Mouse (Mus musculus) stomach, embryonic 16.5 days (tissue): Measurements from ENCODE around the gene Plekha7. TPM values are rescaled to one million over a fixed set of nuclear protein-coding genes. Genes with fewer than 3 reads are reported as not detected.

Experiments
- ATAC-seq: fragments of 200-750 bp; cut with Nextera tagmentation; 2 replicates; pipeline ENCODE4 v1.8.0; 2017; ENCODE audit warnings: moderate number of reproducible peaks, moderate TSS enrichment; ENCODE audit not compliant: insufficient read depth, low FRiP score
- H3K27ac ChIP-seq: fragments of 300-500 bp; sonication (generic); 2 replicates; pipeline ENCODE4 v1.5.1; 2014; ENCODE audit warnings: low read length
- H3K27me3 ChIP-seq: fragments of 300-500 bp; sonication (generic); 2 replicates; pipeline ENCODE4 v1.6.1; 2014; ENCODE audit warnings: low read length, control low read depth, mixed read lengths; ENCODE audit not compliant: control insufficient read depth, insufficient read depth
- H3K36me3 ChIP-seq: fragments of 300-500 bp; sonication (generic); 2 replicates; pipeline ENCODE4 v1.6.1; 2014; ENCODE audit warnings: low read length; ENCODE audit not compliant: control insufficient read depth, insufficient read depth
- H3K4me1 ChIP-seq: fragments of 300-500 bp; sonication (generic); 2 replicates; pipeline ENCODE4 v1.6.1; 2014; ENCODE audit warnings: low read length, control low read depth, mixed read lengths; ENCODE audit not compliant: control insufficient read depth, insufficient read depth
- H3K4me2 ChIP-seq: fragments of 300-500 bp; sonication (generic); 2 replicates; pipeline ENCODE4 v1.6.1; 2014; ENCODE audit warnings: low read depth, low read length, mixed read lengths
- H3K4me3 ChIP-seq: fragments of 300-500 bp; sonication (generic); replicated peaks from 2 replicates; pipeline ENCODE4 v1.5.1; 2014; ENCODE audit warnings: mild to moderate bottlenecking, low read length
- H3K9ac ChIP-seq: fragments of 300-500 bp; sonication (generic); 2 replicates; pipeline ENCODE4 v1.6.1; 2014; ENCODE audit warnings: low read length
- H3K9me3 ChIP-seq: fragments of 300-500 bp; sonication (generic); replicated peaks from 2 replicates; pipeline ENCODE4 v1.6.1; 2016; ENCODE audit warnings: low read length, control low read depth; ENCODE audit not compliant: control insufficient read depth
- WGBS: fragments of 180-500 bp; shearing (Covaris S2); extraction: QIAGEN DNeasy Blood & Tissue Kit; methylation state at CpG from one replicate; pipeline ENCODE4 v1.1.7; 2014; 5-methylcytosine and 5-hydroxymethylcytosine counted together
- polyA plus RNA-seq: library from polyadenylated mRNA; unstranded; fragments of >200 nt; fragmentation: Nextera tagmentation; extraction: Ambion mirVana; gene quantifications from 2 replicates; pipeline ENCODE4 v1.2.1, GENCODE M21; 2015

Plekha7 gene
- polyA plus RNA-seq, 1 experiment from 2014 or later: 19.9 TPM

DNA sequence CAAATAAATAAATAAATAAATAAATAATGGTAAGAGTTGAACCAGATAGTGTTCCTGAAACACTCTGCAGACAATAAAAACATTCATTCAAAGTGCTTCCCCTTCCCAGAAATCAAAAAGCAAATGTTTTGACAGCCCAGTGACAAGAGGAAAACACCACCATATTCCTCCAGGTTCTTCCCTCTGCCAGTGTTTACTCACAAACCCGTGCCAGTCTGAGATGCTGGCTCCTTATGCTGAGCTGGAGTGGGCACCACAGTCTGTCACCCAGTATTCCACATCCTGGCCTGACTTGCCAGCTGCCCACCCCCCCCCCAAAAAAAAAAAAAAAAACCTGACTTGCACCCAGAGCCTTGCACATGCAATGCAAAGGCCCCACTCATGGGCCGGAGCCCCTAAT, 9.3 kb downstream of the Plekha7 start:
- Histone ChIP-seq H3K4me1 (0 out of 2 replicates have a peak, but pooled peaks cover 5% of the 10 kb centered on the region), H3K4me2 (no peak overlapping the region), H3K4me3 (no peak overlapping the region), H3K9ac (no peak overlapping the region), H3K27me3 (no peaks in the 10 kb centered on the region), H3K36me3 (no peaks in the 10 kb centered on the region), H3K27ac (no peak overlapping the region), H3K9me3 (no peaks in the 10 kb centered on the region)
- WGBS: 85% methylated on average over 2 of the region's 2 CpGs
- ATAC-seq: no peak

DNA sequence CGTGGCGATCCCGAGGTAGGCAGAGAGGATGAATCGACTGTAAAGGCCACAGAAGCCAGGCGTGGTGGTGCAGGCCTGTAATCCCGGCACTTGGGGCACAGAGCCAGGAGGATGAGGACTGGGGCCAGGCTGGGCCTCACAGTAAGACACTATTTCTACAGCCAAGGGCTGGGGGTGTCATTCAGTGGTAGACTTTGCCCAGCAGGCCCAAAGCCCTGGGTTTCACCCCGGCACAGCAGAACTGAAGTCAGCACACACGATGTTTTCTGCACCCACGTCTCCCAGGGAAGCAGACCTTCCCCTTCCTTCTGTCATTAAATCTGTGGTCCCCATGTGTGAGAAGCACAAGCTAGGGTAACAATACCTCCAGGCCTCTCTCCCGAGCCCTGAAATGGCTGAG, 9.8 kb downstream of the Plekha7 start:
- no peak overlapping the region for H3K4me3 ChIP-seq
- 72% methylated on average over 10 of the region's 10 CpGs for WGBS
- no peaks in the 10 kb centered on the region for H3K27me3 ChIP-seq
- H3K4me1 ChIP-seq: 0 out of 2 replicates have a peak, but pooled peaks cover 5% of the 10 kb centered on the region
- ATAC-seq: no peak
- no peaks in the 10 kb centered on the region for H3K36me3 ChIP-seq
- no peaks in the 10 kb centered on the region for H3K9me3 ChIP-seq
- no peak overlapping the region for H3K27ac ChIP-seq
- H3K4me2 ChIP-seq: no peak overlapping the region
- no peak overlapping the region for H3K9ac ChIP-seq

DNA sequence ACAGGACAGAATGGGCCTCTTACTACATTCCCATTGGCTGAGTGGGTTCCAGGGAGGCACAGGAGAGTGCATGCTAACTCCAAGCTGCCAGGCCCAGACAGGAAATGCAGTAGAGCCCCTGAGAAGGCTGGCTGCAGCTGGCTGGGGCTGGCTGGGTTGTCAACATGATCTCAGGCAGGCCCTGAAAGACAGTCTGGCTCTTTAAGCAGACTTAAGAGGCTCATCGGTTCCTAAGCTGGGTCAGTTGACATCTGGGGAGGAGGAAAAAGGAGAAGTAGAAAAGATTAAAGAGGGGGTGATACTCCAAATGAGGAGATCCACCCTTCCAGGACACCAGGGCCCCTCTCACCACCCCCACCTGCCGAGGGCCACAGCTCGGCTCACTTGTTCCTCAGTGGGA, 13.2 kb downstream of the Plekha7 start:
- Histone ChIP-seq H3K36me3 (no peaks in the 10 kb centered on the region), H3K9ac (no peak overlapping the region), H3K27ac (no peak overlapping the region), H3K4me1 (no peaks in the 10 kb centered on the region; the same call in 1 of the 2 replicates), H3K4me2 (no peak overlapping the region), H3K9me3 (no peaks in the 10 kb centered on the region), H3K4me3 (no peak overlapping the region), H3K27me3 (no peaks in the 10 kb centered on the region)
- 47% methylated on average over 3 of the region's 3 CpGs for WGBS
- no peak for ATAC-seq

- Histone ChIP-seq H3K4me1 (peaks cover 9% of the 10 kb centered on the region), H3K9me3 (no peaks in the 10 kb centered on the region), H3K4me2 (no peak overlapping the region), H3K36me3 (no peaks in the 10 kb centered on the region), H3K9ac (no peak overlapping the region), H3K4me3 (no peak overlapping the region), H3K27ac (no peak overlapping the region), H3K27me3 (no peaks in the 10 kb centered on the region)
- ATAC-seq: peak; percentile 20; the same call in 1 of the 2 replicates
- WGBS: 50% methylated on average over 5 of the region's 5 CpGs
Measured at GRCm38 (mm10) chr7:116292377-116292776, 15.8 kb downstream of the Plekha7 start.

- H3K4me2 ChIP-seq: no peak overlapping the region
- peaks cover 26% of the 10 kb centered on the region for H3K4me1 ChIP-seq
- no peak overlapping the region for H3K9ac ChIP-seq
- ATAC-seq: no peak
- H3K27ac ChIP-seq: no peak overlapping the region
- H3K27me3 ChIP-seq: no peaks in the 10 kb centered on the region
- H3K36me3 ChIP-seq: no peaks in the 10 kb centered on the region
- no peak overlapping the region for H3K4me3 ChIP-seq
- no peaks in the 10 kb centered on the region for H3K9me3 ChIP-seq
- 63% methylated on average over 1 of the region's 1 CpGs for WGBS
Measured at GRCm38 (mm10) chr7:116290559-116290958, 17.6 kb downstream of the Plekha7 start.

GRCm38 (mm10) chr7:116288996-116289395, 19.2 kb downstream of the Plekha7 start:
- H3K4me2 ChIP-seq: no peak overlapping the region
- ATAC-seq: no peak
- no peak overlapping the region for H3K4me3 ChIP-seq
- H3K9me3 ChIP-seq: no peaks in the 10 kb centered on the region
- H3K36me3 ChIP-seq: no peaks in the 10 kb centered on the region
- H3K27me3 ChIP-seq: no peaks in the 10 kb centered on the region
- H3K27ac ChIP-seq: peak overlapping the region; percentile 89
- WGBS: 70% methylated on average over 3 of the region's 3 CpGs
- H3K4me1 ChIP-seq: peaks cover 26% of the 10 kb centered on the region
- H3K9ac ChIP-seq: no peak overlapping the region

- ATAC-seq: no peak
- no peak overlapping the region for H3K4me3 ChIP-seq
Measured at GRCm38 (mm10) chr7:116287959-116288358, 20.2 kb downstream of the Plekha7 start.

GRCm38 (mm10) chr7:116286611-116287355, 21.4 kb downstream of the Plekha7 start:
- WGBS: 21% methylated on average over 11 of the region's 11 CpGs
- Histone ChIP-seq H3K9me3 (no peaks in the 10 kb centered on the region), H3K4me3 (no peak overlapping the region), H3K27ac (peak overlapping the region; percentile 89), H3K36me3 (no peaks in the 10 kb centered on the region), H3K4me2 (peak overlapping the region; percentile 36), H3K4me1 (peaks cover 38% of the 10 kb centered on the region), H3K27me3 (no peaks in the 10 kb centered on the region), H3K9ac (peak overlapping the region; percentile 46; the same call in 1 of the 2 replicates)
- ATAC-seq: peak; percentile 81

More at GRCm38 (mm10) chr7:116287959-116288358, 20.2 kb downstream of the Plekha7 start:
- Histone ChIP-seq H3K4me2 (no peak overlapping the region), H3K27ac (peak overlapping the region; percentile 89), H3K36me3 (no peaks in the 10 kb centered on the region), H3K9me3 (no peaks in the 10 kb centered on the region), H3K4me1 (peaks cover 33% of the 10 kb centered on the region), H3K9ac (no peak overlapping the region), H3K27me3 (no peaks in the 10 kb centered on the region)
- WGBS: 67% methylated on average over 5 of the region's 5 CpGs

GRCm38 (mm10) chr7:116286173-116286572, 22.0 kb downstream of the Plekha7 start:
- no peaks in the 10 kb centered on the region for H3K27me3 ChIP-seq
- no peak overlapping the region for H3K4me3 ChIP-seq
- no peaks in the 10 kb centered on the region for H3K36me3 ChIP-seq
- peak overlapping the region; percentile 89 for H3K27ac ChIP-seq
- peaks cover 38% of the 10 kb centered on the region for H3K4me1 ChIP-seq
- ATAC-seq: peak; percentile 41
- 60% methylated on average over 12 of the region's 12 CpGs for WGBS
- H3K9ac ChIP-seq: no peak overlapping the region
- peak overlapping the region; percentile 36 for H3K4me2 ChIP-seq
- H3K9me3 ChIP-seq: no peaks in the 10 kb centered on the region
